Mouse (Mus musculus) spleen, adult 2 months (tissue): Measurements from ENCODE around the gene Atf4.

Experiments used
- CTCF ChIP-seq: fragments of 200-500 bp; IDR thresholded peaks from 2 replicates; pipeline ENCODE4 v1.5.1; 2011; ENCODE audit warnings: mild to moderate bottlenecking, inconsistent platforms; ENCODE audit not compliant: insufficient read depth, insufficient read length, insufficient replicate concordance; ENCODE audit errors: extremely low read depth
- POLR2A ChIP-seq: fragments of 200-500 bp; IDR thresholded peaks from 2 replicates; pipeline ENCODE4 v1.6.1; 2011; ENCODE audit warnings: low read depth, low read length, inconsistent platforms

- no peak for TF ChIP-seq CTCF
- no peak for TF ChIP-seq POLR2A
Measured at GRCm38 (mm10) chr15:80306146-80306545, 51.2 kb downstream of the Atf4 start.
